Mouse (Mus musculus): Measurements from ENCODE around the gene Tmem189.

DNA sequence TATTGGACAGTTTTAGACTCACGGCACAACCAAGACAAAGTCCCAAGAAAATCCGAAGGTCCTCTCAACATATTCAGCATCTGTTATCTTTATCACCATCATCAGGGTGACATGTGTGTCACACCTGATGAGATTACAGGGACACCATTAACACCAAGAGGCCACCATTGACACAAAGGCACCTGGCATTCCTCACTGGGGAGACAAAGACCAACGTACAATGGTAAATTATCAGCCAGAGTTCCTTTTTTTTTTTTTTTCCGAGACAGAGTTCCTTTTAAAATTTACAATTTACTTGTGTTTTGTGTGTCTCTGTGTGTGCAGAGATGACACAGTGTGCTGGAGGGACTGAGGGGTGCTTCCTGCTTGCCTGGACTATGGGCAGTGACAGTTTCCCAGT lies 20.2 kb downstream of the Tmem189 start:
- no peak for TF ChIP-seq CTCF (IDR thresholded peaks at IDR 0.05)
- no peak for TF ChIP-seq EP300 (IDR thresholded peaks at IDR 0.05)
